Mouse (Mus musculus) spleen, adult 2 months (tissue): ENCODE data around the gene Tia1. TPM values are rescaled to one million over a fixed set of nuclear protein-coding genes. Genes with fewer than 3 reads are reported as not detected.

Experiments used
- DNase-seq, 2 experiments: peaks; one replicate each; pipeline versions ENCODE4 v3.0.0 to v3.0.0-alpha.2; 2012 to 2021; ENCODE audit warnings: low spot score in 2 of 2, low read depth in 1 of 2
- H3K27ac ChIP-seq: fragments of 200-500 bp; 2 replicates; pipeline ENCODE4 v1.5.1; 2012; ENCODE audit warnings: low read length, inconsistent platforms; ENCODE audit not compliant: insufficient read depth
- H3K27me3 ChIP-seq: fragments of 200-500 bp; 2 replicates; pipeline ENCODE4 v1.6.1; 2012; ENCODE audit warnings: mild to moderate bottlenecking, moderate library complexity, low read length, inconsistent platforms; ENCODE audit not compliant: control insufficient read depth, insufficient read depth
- H3K36me3 ChIP-seq: fragments of 200-500 bp; 2 replicates; pipeline ENCODE4 v1.6.1; 2012; ENCODE audit warnings: mild to moderate bottlenecking, low read length, inconsistent platforms; ENCODE audit not compliant: control insufficient read depth, insufficient read depth
- H3K4me1 ChIP-seq: fragments of 200-500 bp; 2 replicates; pipeline ENCODE4 v1.6.1; 2011; ENCODE audit warnings: inconsistent platforms; ENCODE audit not compliant: control insufficient read depth, insufficient read depth, insufficient read length
- H3K4me3 ChIP-seq: fragments of 200-500 bp; 2 replicates; pipeline ENCODE4 v1.5.1; 2011; ENCODE audit warnings: mild to moderate bottlenecking, inconsistent platforms; ENCODE audit not compliant: insufficient read depth, insufficient read length; ENCODE audit errors: extremely low read depth
- CTCF ChIP-seq: fragments of 200-500 bp; IDR thresholded peaks from 2 replicates; pipeline ENCODE4 v1.5.1; 2011; ENCODE audit warnings: mild to moderate bottlenecking, inconsistent platforms; ENCODE audit not compliant: insufficient read depth, insufficient read length, insufficient replicate concordance; ENCODE audit errors: extremely low read depth
- POLR2A ChIP-seq: fragments of 200-500 bp; IDR thresholded peaks from 2 replicates; pipeline ENCODE4 v1.6.1; 2011; ENCODE audit warnings: low read depth, low read length, inconsistent platforms
- WGBS: fragments of 180-500 bp; shearing (Covaris S2); methylation state at CpG from one replicate; pipeline ENCODE4 v1.1.7; 2018; 5-methylcytosine and 5-hydroxymethylcytosine counted together
- polyA plus RNA-seq: library from polyadenylated mRNA; depleted of rRNA; stranded (reverse); fragments of >200 nt; gene quantifications from 2 replicates; pipeline ENCODE4 v1.2.3, GENCODE M21; 2012

Tia1 gene
- polyA plus RNA-seq, 1 experiment = 15.4 TPM

DNA sequence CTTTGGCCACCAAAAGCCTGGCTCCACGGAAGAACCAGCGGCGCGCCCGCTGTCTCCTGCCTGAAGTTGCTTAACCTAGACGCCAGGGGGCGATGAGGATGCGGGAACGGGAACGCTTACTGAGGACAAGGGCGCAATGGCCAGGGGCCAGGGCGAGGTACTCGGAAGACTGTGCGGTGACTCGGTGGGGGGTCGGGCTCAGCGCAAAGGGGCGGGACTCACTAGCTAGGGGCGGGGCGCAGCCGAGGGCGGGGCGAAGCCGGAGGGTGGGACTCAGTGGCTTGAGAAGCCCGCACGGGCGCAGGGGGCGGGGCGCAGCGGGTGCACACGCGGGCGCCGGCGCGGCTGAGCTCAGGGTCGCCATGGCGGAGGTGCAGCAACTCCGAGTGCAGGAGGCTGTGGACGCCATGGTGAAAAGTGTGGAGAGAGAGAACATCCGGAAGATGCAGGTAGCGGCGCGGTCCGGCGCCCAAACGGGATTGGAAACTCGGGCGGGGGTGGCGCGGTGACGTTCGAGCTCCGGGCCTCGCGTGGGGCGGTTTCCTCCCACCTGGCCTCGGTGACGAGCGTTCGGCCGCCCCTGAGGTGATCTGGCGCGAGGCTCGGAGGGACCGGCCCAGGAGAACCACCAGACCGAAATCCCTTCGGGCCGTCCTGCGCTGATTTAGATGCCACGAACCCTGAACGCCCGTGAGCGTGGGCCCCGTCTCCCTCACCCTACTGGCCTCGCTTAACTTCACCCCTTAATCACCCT lies 38.5 kb upstream of the Tia1 start, which contains the start of gene Fam136a:
Gene Fam136a (plus strand): TSS at position 276 of the 754 bp plus-strand sequence.
- no peaks in the 10 kb centered on the region for H3K27me3 ChIP-seq
- under 1% methylated on average over 76 of the region's 76 CpGs for WGBS
- TF ChIP-seq CTCF = peak; percentile 88
- TF ChIP-seq POLR2A = peak; percentile 68
- peak; percentile 92 to 93 for DNase-seq
- peak within 1 kb of the TSS; percentile 67 for H3K4me3 ChIP-seq
- 0 out of 2 replicates have a peak, but pooled peaks cover 1% of the 10 kb centered on the region for H3K36me3 ChIP-seq
- peak within 1 kb of the TSS; percentile 85 for H3K27ac ChIP-seq
- peaks cover 4% of the 10 kb centered on the region; the same call in 1 of the 2 replicates for H3K4me1 ChIP-seq

- WGBS = 49% methylated on average over 25 of the region's 25 CpGs
- peak overlapping the region; percentile 67 for H3K4me3 ChIP-seq
- TF ChIP-seq CTCF (no peak), POLR2A (no peak)
- peaks cover 7% of the 10 kb centered on the region; the same call in 1 of the 2 replicates for H3K4me1 ChIP-seq
- no peaks in the 10 kb centered on the region for H3K27me3 ChIP-seq
- 0 out of 2 replicates have a peak, but pooled peaks cover 1% of the 10 kb centered on the region for H3K36me3 ChIP-seq
- DNase-seq = no peak
- H3K27ac ChIP-seq = peak overlapping the region; percentile 85
These were observed 37.7 kb upstream of the Tia1 start for GRCm38 (mm10) chr6:86366125-86366852.

DNA sequence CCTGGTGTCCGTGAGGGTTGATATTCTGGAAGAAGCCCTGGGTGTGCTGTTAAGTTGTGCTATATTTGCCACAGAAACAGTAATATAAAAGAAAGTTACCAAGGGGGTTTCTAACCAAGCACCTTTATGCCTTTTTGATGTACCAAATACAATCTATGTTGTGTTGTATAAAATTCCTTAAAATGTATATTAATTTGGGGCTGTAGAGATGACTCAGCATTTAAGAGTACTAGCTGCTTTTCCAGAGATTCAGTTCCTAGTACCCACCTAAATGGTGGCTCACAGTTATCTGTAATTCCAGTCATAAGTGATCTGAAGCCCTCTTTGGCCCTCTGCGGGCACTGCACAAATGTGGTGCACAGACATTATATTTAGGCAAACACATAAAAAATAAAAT lies 37.2 kb upstream of the Tia1 start:
- 82% methylated on average over 2 of the region's 2 CpGs for WGBS
- TF ChIP-seq POLR2A (no peak), CTCF (no peak)
- Histone ChIP-seq H3K4me3 (no peak overlapping the region), H3K27me3 (no peaks in the 10 kb centered on the region), H3K36me3 (0 out of 2 replicates have a peak, but pooled peaks cover 1% of the 10 kb centered on the region), H3K27ac (no peak overlapping the region), H3K4me1 (peaks cover 7% of the 10 kb centered on the region; the same call in 1 of the 2 replicates)
- no peak for DNase-seq

DNA sequence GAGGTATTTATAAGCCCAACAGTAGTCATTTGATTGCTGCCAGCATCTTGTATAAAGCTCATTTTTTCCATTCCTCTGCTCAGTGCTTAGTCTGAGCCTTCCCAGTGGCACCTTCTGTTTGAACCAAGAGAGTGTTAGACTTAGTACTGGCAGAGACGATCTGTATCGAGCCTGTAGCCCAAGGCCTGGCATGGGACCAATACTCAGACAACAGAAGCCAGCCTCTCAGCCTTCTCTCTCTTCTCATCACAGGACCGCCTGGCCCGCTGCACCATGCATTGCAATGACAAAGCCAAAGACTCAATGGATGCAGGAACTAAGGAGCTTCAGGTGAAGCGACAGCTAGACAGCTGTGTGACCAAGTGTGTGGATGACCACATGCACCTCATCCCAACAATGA lies 35.5 kb upstream of the Tia1 start:
- Histone ChIP-seq H3K27ac (no peak overlapping the region), H3K36me3 (0 out of 2 replicates have a peak, but pooled peaks cover 1% of the 10 kb centered on the region), H3K4me3 (no peak overlapping the region), H3K4me1 (peaks cover 7% of the 10 kb centered on the region; the same call in 1 of the 2 replicates), H3K27me3 (no peaks in the 10 kb centered on the region)
- WGBS = 93% methylated on average over 5 of the region's 5 CpGs
- DNase-seq = no peak
- TF ChIP-seq CTCF (no peak), POLR2A (no peak)

DNA sequence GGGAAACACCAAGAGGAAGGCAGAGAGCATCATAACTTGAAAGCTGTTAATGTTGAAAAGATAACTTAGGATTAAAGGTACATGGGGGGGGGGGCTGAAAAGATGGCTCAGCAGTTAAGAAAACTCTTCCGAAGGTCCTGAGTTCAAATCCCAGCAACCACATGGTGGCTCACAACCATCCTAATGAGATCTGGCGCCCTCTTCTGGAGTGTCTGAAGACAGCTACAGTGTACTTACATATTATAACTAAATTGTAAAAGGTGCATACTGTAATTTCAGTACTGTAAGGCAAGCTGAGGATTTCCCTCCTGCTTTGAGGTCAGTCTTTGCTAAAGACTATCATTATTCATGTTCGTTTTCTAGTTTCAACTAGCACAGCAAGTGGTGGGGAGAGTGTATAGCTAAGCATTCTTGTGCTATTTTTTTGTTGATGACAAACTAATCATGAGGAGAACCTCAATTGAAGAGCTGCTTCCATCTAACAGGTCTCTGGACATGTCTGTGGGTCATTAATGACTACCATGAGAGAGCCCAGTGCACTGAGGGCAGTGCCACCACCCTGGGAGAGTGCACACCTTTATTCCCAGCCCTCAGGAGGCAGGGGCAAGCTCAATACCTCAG lies 33.8 kb upstream of the Tia1 start:
- no peaks in the 10 kb centered on the region for H3K27me3 ChIP-seq
- H3K4me1 ChIP-seq = peaks cover 7% of the 10 kb centered on the region; the same call in 1 of the 2 replicates
- H3K36me3 ChIP-seq = 0 out of 2 replicates have a peak, but pooled peaks cover 1% of the 10 kb centered on the region
- H3K27ac ChIP-seq = no peak overlapping the region
- WGBS = 76% methylated on average over 3 of the region's 3 CpGs
- no peak overlapping the region for H3K4me3 ChIP-seq
- no peak for DNase-seq
- TF ChIP-seq POLR2A = no peak
- no peak for TF ChIP-seq CTCF

- H3K4me1 ChIP-seq = peaks cover 7% of the 10 kb centered on the region; the same call in 1 of the 2 replicates
- no peaks in the 10 kb centered on the region for H3K27me3 ChIP-seq
- 0 out of 2 replicates have a peak, but pooled peaks cover 1% of the 10 kb centered on the region for H3K36me3 ChIP-seq
- H3K27ac ChIP-seq = peak within 1 kb of the TSS; percentile 85
- TF ChIP-seq CTCF (no peak), POLR2A (no peak)
- WGBS = 18% methylated on average over 15 of the region's 15 CpGs
- H3K4me3 ChIP-seq = peak within 1 kb of the TSS; percentile 90
- DNase-seq = no peak
These were observed 33.2 kb upstream of the Tia1 start, which contains the start of gene Snrpg for GRCm38 (mm10) chr6:86370764-86371339. Snrpg (plus strand) TSS chr6:86371304.
